Mouse (Mus musculus) spleen, adult 2 months (tissue): ENCODE data around the gene Tmem120a. TPM values are rescaled to one million over a fixed set of nuclear protein-coding genes. Genes with fewer than 3 reads are reported as not detected.

Experiments used
- DNase-seq, 2 experiments: peaks; one replicate each; pipeline versions ENCODE4 v3.0.0 to v3.0.0-alpha.2; 2012 to 2021; ENCODE audit warnings: low spot score in 2 of 2, low read depth in 1 of 2
- H3K27ac ChIP-seq: fragments of 200-500 bp; 2 replicates; pipeline ENCODE4 v1.5.1; 2012; ENCODE audit warnings: low read length, inconsistent platforms; ENCODE audit not compliant: insufficient read depth
- H3K27me3 ChIP-seq: fragments of 200-500 bp; 2 replicates; pipeline ENCODE4 v1.6.1; 2012; ENCODE audit warnings: mild to moderate bottlenecking, moderate library complexity, low read length, inconsistent platforms; ENCODE audit not compliant: control insufficient read depth, insufficient read depth
- H3K36me3 ChIP-seq: fragments of 200-500 bp; 2 replicates; pipeline ENCODE4 v1.6.1; 2012; ENCODE audit warnings: mild to moderate bottlenecking, low read length, inconsistent platforms; ENCODE audit not compliant: control insufficient read depth, insufficient read depth
- H3K4me1 ChIP-seq: fragments of 200-500 bp; 2 replicates; pipeline ENCODE4 v1.6.1; 2011; ENCODE audit warnings: inconsistent platforms; ENCODE audit not compliant: control insufficient read depth, insufficient read depth, insufficient read length
- H3K4me3 ChIP-seq: fragments of 200-500 bp; 2 replicates; pipeline ENCODE4 v1.5.1; 2011; ENCODE audit warnings: mild to moderate bottlenecking, inconsistent platforms; ENCODE audit not compliant: insufficient read depth, insufficient read length; ENCODE audit errors: extremely low read depth
- CTCF ChIP-seq: fragments of 200-500 bp; IDR thresholded peaks from 2 replicates; pipeline ENCODE4 v1.5.1; 2011; ENCODE audit warnings: mild to moderate bottlenecking, inconsistent platforms; ENCODE audit not compliant: insufficient read depth, insufficient read length, insufficient replicate concordance; ENCODE audit errors: extremely low read depth
- POLR2A ChIP-seq: fragments of 200-500 bp; IDR thresholded peaks from 2 replicates; pipeline ENCODE4 v1.6.1; 2011; ENCODE audit warnings: low read depth, low read length, inconsistent platforms
- WGBS: fragments of 180-500 bp; shearing (Covaris S2); methylation state at CpG from one replicate; pipeline ENCODE4 v1.1.7; 2018; 5-methylcytosine and 5-hydroxymethylcytosine counted together
- polyA plus RNA-seq: library from polyadenylated mRNA; depleted of rRNA; stranded (reverse); fragments of >200 nt; gene quantifications from 2 replicates; pipeline ENCODE4 v1.2.3, GENCODE M21; 2012

Tmem120a gene
- polyA plus RNA-seq, 1 experiment: 16.1 TPM

DNA sequence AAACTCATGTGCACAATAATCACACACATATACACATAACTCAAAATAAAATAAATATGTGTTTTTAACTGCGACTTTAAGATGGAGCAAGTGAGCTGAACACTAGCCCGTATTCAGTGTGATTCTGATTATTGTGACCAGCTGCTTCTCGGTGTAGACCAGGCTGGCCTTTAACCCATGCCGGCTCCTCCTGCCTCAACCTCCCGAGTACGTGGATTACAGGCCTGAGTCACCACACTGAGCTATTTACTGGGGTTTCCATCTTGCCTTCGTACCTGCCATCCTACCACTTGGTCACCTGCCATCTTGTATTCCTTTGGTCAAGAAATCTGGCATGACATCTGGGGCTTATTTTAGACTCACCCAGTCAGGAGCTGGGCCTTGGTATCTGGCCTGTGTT lies 40.8 kb downstream of the Tmem120a start:
- Histone ChIP-seq H3K36me3 (0 out of 2 replicates have a peak, but pooled peaks cover 2% of the 10 kb centered on the region), H3K4me1 (peaks cover 10% of the 10 kb centered on the region; the same call in 1 of the 2 replicates), H3K4me3 (no peak overlapping the region), H3K27ac (no peak overlapping the region), H3K27me3 (no peaks in the 10 kb centered on the region)
- WGBS: 92% methylated on average over 7 of the region's 7 CpGs
- no peak for DNase-seq
- TF ChIP-seq POLR2A (no peak), CTCF (no peak)

- WGBS: 8% methylated on average over 15 of the region's 15 CpGs
- H3K27me3 ChIP-seq: no peaks in the 10 kb centered on the region
- peak overlapping the region; percentile 75 for H3K27ac ChIP-seq
- H3K4me1 ChIP-seq: peaks cover 8% of the 10 kb centered on the region; the same call in 1 of the 2 replicates
- DNase-seq: peak; percentile 50 to 52
- no peak overlapping the region for H3K4me3 ChIP-seq
- 0 out of 2 replicates have a peak, but pooled peaks cover 2% of the 10 kb centered on the region for H3K36me3 ChIP-seq
- TF ChIP-seq CTCF (peak; percentile 37; the same call in 1 of the 2 replicates), POLR2A (no peak)
These were observed 41.5 kb downstream of the Tmem120a start for GRCm38 (mm10) chr5:135702682-135703192.

DNA sequence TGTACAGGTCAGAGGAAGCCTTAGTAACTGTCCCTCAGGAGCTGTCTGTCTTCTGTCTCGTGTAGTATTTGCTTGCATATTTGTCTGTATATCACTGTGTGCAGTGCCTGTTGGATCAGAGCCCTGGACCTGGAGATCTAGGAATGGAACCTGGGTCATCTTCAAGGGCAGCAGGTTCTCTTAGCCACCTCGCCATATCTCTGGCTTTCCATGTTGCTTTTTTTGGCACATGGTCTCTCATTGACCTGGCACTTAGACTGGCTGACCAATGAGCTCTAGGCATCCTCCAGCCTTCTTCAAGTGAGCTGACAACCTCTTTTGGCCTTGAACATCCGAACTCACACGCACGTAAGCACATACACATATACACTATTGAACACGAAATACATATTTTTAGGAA lies 42.1 kb downstream of the Tmem120a start:
- Histone ChIP-seq H3K27me3 (no peaks in the 10 kb centered on the region), H3K4me1 (peaks cover 7% of the 10 kb centered on the region; the same call in 1 of the 2 replicates), H3K36me3 (0 out of 2 replicates have a peak, but pooled peaks cover 2% of the 10 kb centered on the region), H3K27ac (peak overlapping the region; percentile 75; the same call in 1 of the 2 replicates), H3K4me3 (no peak overlapping the region)
- WGBS: 58% methylated on average over 6 of the region's 6 CpGs
- no peak for DNase-seq
- TF ChIP-seq POLR2A (no peak), CTCF (no peak)

DNA sequence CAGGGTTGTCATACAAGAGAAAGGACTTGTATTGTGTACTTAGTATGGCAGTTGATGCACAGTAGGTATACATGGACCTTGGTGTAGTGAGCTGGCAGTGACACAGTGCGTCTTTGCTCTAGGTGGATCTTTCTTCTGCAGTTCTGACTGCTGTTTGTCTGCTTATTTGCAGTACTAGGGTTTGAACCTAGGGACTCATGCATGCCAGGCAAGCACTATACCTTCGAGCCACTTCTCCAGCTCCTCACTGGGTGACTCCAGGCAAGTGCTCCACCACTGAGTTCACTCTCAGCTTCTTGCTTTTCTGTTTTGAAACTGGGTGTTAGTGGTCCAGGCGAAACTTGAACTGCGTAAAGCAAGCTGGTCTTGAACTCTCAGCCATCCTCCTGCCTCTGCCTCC lies 42.6 kb downstream of the Tmem120a start:
- TF ChIP-seq CTCF (no peak), POLR2A (no peak)
- Histone ChIP-seq H3K27ac (no peak overlapping the region), H3K4me1 (peaks cover 4% of the 10 kb centered on the region; the same call in 1 of the 2 replicates), H3K27me3 (no peaks in the 10 kb centered on the region), H3K4me3 (no peak overlapping the region), H3K36me3 (0 out of 2 replicates have a peak, but pooled peaks cover 2% of the 10 kb centered on the region)
- 94% methylated on average over 4 of the region's 4 CpGs for WGBS
- no peak for DNase-seq

DNA sequence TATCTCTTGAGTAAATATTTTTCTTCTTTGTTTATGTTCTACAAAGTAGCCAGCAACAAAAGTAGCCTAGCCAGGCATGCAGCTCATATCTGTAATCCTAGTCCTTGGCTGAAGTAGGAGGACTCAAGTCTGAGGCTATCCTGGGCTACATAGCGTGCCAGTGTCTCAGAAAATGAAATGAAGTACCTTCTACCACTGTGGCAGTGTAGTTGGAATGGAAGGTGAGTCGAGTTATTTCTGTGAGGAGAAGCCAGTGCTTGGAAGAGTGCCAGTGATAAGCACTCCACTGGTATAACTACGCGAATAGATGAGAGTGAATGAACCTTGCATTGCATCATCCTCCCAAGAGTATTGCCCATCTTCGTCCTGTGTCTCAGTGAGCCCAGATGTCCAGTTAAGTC lies 46.5 kb downstream of the Tmem120a start:
- 78% methylated on average over 5 of the region's 5 CpGs for WGBS
- H3K27ac ChIP-seq: no peak overlapping the region
- no peak overlapping the region for H3K4me3 ChIP-seq
- H3K27me3 ChIP-seq: no peaks in the 10 kb centered on the region
- 0 out of 2 replicates have a peak, but pooled peaks cover 2% of the 10 kb centered on the region for H3K36me3 ChIP-seq
- H3K4me1 ChIP-seq: peaks cover under 1% of the 10 kb centered on the region; the same call in 1 of the 2 replicates
- TF ChIP-seq CTCF: no peak
- no peak for DNase-seq

GRCm38 (mm10) chr5:135695277-135695721 lies 48.9 kb downstream of the Tmem120a start:
- Histone ChIP-seq H3K4me1 (0 out of 2 replicates have a peak, but pooled peaks cover under 1% of the 10 kb centered on the region), H3K27me3 (no peaks in the 10 kb centered on the region), H3K27ac (no peak overlapping the region), H3K36me3 (0 out of 2 replicates have a peak, but pooled peaks cover 2% of the 10 kb centered on the region), H3K4me3 (no peak overlapping the region)
- WGBS: 71% methylated on average over 7 of the region's 7 CpGs
- DNase-seq: no peak
- TF ChIP-seq POLR2A (no peak), CTCF (no peak)

- no peaks in the 10 kb centered on the region for H3K27me3 ChIP-seq
- no peak overlapping the region for H3K4me3 ChIP-seq
- H3K4me1 ChIP-seq: peaks cover 6% of the 10 kb centered on the region; the same call in 1 of the 2 replicates
- 95% methylated on average over 5 of the region's 5 CpGs for WGBS
- no peak overlapping the region for H3K27ac ChIP-seq
- H3K36me3 ChIP-seq: no peaks in the 10 kb centered on the region
- DNase-seq: no peak
- TF ChIP-seq CTCF (no peak), POLR2A (no peak)
These were observed 50.9 kb downstream of the Tmem120a start for GRCm38 (mm10) chr5:135693281-135693853.
